Mouse (Mus musculus): ENCODE data around the gene Plcb1. TPM values are rescaled to one million over a fixed set of nuclear protein-coding genes. Genes with fewer than 3 reads are reported as not detected.

Plcb1 gene
- polyA plus RNA-seq, 1 experiment from 2014 or later, result 7.0 TPM

- no peak for ATAC-seq (replicated peaks; ENCODE audit: insufficient number of reproducible peaks, low FRiP score, low TSS enrichment, low read depth)
- H3K9ac ChIP-seq (replicated peaks; ENCODE audit: low read length), result no peak overlapping the region
- H3K4me1 ChIP-seq (ENCODE audit: control insufficient read depth, insufficient read depth, low read length), result no peaks in the 10 kb centered on the region
- no peaks in the 10 kb centered on the region for H3K9me3 ChIP-seq (replicated peaks; ENCODE audit: control insufficient read depth, low read length)
- no peaks in the 10 kb centered on the region for H3K27me3 ChIP-seq (ENCODE audit: control insufficient read depth, insufficient read depth, low read length)
- H3K36me3 ChIP-seq (replicated peaks; ENCODE audit: control insufficient read depth, insufficient read depth, low read depth, low read length), result no peaks in the 10 kb centered on the region
- no peak overlapping the region for H3K27ac ChIP-seq (replicated peaks; ENCODE audit: low read depth, low read length)
- WGBS, result 44% methylated on average over 8 of the region's 8 CpGs
- H3K4me3 ChIP-seq (ENCODE audit: low read depth, low read length), result no peak overlapping the region
- H3K4me2 ChIP-seq (ENCODE audit: low read depth, low read length), result no peak overlapping the region
- DNase-seq (ENCODE audit: low spot score), result no peak
Observed at GRCm38 (mm10) chr2:134826111-134827005, 40.5 kb downstream of the Plcb1 start.

- DNase-seq (ENCODE audit: low spot score) (no peak), ATAC-seq (replicated peaks; ENCODE audit: insufficient number of reproducible peaks, low FRiP score, low TSS enrichment, low read depth) (no peak)
- Histone ChIP-seq H3K27me3 (ENCODE audit: control insufficient read depth, insufficient read depth, low read length) (no peaks in the 10 kb centered on the region), H3K4me2 (ENCODE audit: low read depth, low read length) (no peak overlapping the region), H3K36me3 (replicated peaks; ENCODE audit: control insufficient read depth, insufficient read depth, low read depth, low read length) (no peaks in the 10 kb centered on the region), H3K4me3 (ENCODE audit: low read depth, low read length) (no peak overlapping the region), H3K27ac (replicated peaks; ENCODE audit: low read depth, low read length) (no peak overlapping the region), H3K9ac (replicated peaks; ENCODE audit: low read length) (no peak overlapping the region), H3K9me3 (replicated peaks; ENCODE audit: control insufficient read depth, low read length) (no peaks in the 10 kb centered on the region), H3K4me1 (ENCODE audit: control insufficient read depth, insufficient read depth, low read length) (no peaks in the 10 kb centered on the region)
- WGBS, result 70% methylated on average over 3 of the region's 3 CpGs
Observed at GRCm38 (mm10) chr2:134827778-134828487, 42.1 kb downstream of the Plcb1 start.

DNA sequence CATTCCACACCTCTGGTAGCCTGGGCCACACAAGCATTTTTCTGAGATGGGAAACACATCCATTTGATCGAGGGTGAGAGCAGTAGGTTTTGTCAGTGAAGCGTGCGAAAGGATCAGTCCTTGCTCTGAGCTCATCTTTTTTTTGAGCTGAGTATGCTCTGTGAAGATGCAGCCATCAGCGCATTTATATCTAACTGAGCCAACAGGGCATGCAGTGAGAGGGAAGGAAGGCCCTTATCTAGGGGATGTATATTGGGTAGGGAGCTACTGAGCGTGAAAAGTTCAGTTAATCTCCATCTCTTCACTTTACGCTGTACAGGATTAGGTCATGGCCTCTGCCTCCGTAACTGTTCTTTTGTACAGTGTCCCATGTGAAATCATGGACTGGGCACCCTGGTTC lies 46.0 kb downstream of the Plcb1 start:
- H3K4me1 ChIP-seq (ENCODE audit: control insufficient read depth, insufficient read depth, low read length), result no peaks in the 10 kb centered on the region
- no peak overlapping the region for H3K4me2 ChIP-seq (ENCODE audit: low read depth, low read length)
- no peak overlapping the region for H3K9ac ChIP-seq (replicated peaks; ENCODE audit: low read length)
- 95% methylated on average over 7 of the region's 7 CpGs for WGBS
- no peak for DNase-seq (ENCODE audit: low spot score)
- ATAC-seq (replicated peaks; ENCODE audit: insufficient number of reproducible peaks, low FRiP score, low TSS enrichment, low read depth), result no peak
- H3K27me3 ChIP-seq (ENCODE audit: control insufficient read depth, insufficient read depth, low read length), result no peaks in the 10 kb centered on the region
- no peaks in the 10 kb centered on the region for H3K36me3 ChIP-seq (replicated peaks; ENCODE audit: control insufficient read depth, insufficient read depth, low read depth, low read length)
- H3K27ac ChIP-seq (replicated peaks; ENCODE audit: low read depth, low read length), result no peak overlapping the region
- H3K9me3 ChIP-seq (replicated peaks; ENCODE audit: control insufficient read depth, low read length), result no peaks in the 10 kb centered on the region
- H3K4me3 ChIP-seq (ENCODE audit: low read depth, low read length), result no peak overlapping the region

DNA sequence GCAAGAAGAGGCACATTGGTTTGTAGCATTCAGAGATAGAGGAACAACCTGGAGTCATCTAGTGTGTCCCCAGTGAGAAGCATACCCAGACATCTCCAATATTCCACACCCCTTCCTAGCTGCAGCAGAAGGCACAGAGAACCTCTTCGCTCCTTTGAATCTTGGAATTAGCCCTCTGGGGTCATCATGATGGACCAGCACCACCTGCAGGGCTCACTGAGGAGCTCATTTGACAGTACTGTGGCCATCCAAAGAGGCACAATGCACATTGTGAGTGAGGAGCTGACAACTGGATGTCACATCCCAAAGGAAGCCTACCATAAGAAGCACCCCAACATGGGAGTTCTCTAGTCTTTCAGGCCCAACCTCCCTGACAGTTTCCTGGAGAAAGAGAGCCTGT lies 50.2 kb downstream of the Plcb1 start:
- Histone ChIP-seq H3K9ac (replicated peaks; ENCODE audit: low read length) (no peak overlapping the region), H3K4me2 (ENCODE audit: low read depth, low read length) (no peak overlapping the region), H3K4me1 (ENCODE audit: control insufficient read depth, insufficient read depth, low read length) (no peaks in the 10 kb centered on the region), H3K27ac (replicated peaks; ENCODE audit: low read depth, low read length) (no peak overlapping the region), H3K27me3 (ENCODE audit: control insufficient read depth, insufficient read depth, low read length) (no peaks in the 10 kb centered on the region), H3K9me3 (replicated peaks; ENCODE audit: control insufficient read depth, low read length) (no peaks in the 10 kb centered on the region), H3K36me3 (replicated peaks; ENCODE audit: control insufficient read depth, insufficient read depth, low read depth, low read length) (no peaks in the 10 kb centered on the region), H3K4me3 (ENCODE audit: low read depth, low read length) (no peak overlapping the region)
- ATAC-seq (replicated peaks; ENCODE audit: insufficient number of reproducible peaks, low FRiP score, low TSS enrichment, low read depth) (no peak), DNase-seq (ENCODE audit: low spot score) (no peak)
- WGBS, result 84% methylated on average over 1 of the region's 1 CpGs

DNA sequence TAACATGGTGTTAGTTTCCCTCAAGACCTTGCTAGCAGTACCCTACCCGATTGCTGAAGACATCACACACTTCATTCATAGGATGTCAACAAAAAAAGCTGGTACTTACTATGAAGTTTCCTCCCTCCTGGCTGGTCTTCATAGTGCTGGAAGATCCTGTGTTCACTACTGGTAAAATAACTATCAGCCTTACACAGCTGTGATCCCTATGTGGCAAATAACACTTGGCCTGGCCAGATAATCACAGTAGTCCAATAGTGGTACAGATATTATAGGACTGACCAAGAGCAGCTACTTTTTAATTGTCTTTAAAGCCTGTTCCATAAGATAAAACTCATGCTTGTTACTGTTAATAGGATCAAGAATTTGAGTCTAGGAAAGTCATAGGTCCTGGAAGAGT lies 52.3 kb downstream of the Plcb1 start:
- H3K9ac ChIP-seq (replicated peaks; ENCODE audit: low read length), result no peak overlapping the region
- ATAC-seq (replicated peaks; ENCODE audit: insufficient number of reproducible peaks, low FRiP score, low TSS enrichment, low read depth) (no peak), DNase-seq (ENCODE audit: low spot score) (no peak)
- no peak overlapping the region for H3K4me3 ChIP-seq (ENCODE audit: low read depth, low read length)
- H3K4me1 ChIP-seq (ENCODE audit: control insufficient read depth, insufficient read depth, low read length), result no peaks in the 10 kb centered on the region
- H3K36me3 ChIP-seq (replicated peaks; ENCODE audit: control insufficient read depth, insufficient read depth, low read depth, low read length), result no peaks in the 10 kb centered on the region
- no peaks in the 10 kb centered on the region for H3K9me3 ChIP-seq (replicated peaks; ENCODE audit: control insufficient read depth, low read length)
- H3K27ac ChIP-seq (replicated peaks; ENCODE audit: low read depth, low read length), result no peak overlapping the region
- H3K27me3 ChIP-seq (ENCODE audit: control insufficient read depth, insufficient read depth, low read length), result no peaks in the 10 kb centered on the region
- WGBS, result 97% methylated on average over 1 of the region's 1 CpGs
- no peak overlapping the region for H3K4me2 ChIP-seq (ENCODE audit: low read depth, low read length)

GRCm38 (mm10) chr2:134838888-134839287 lies 53.0 kb downstream of the Plcb1 start:
- 71% methylated on average over 1 of the region's 1 CpGs for WGBS
- Histone ChIP-seq H3K4me2 (ENCODE audit: low read depth, low read length) (no peak overlapping the region), H3K27ac (replicated peaks; ENCODE audit: low read depth, low read length) (no peak overlapping the region), H3K36me3 (replicated peaks; ENCODE audit: control insufficient read depth, insufficient read depth, low read depth, low read length) (no peaks in the 10 kb centered on the region), H3K9me3 (replicated peaks; ENCODE audit: control insufficient read depth, low read length) (no peaks in the 10 kb centered on the region), H3K4me1 (ENCODE audit: control insufficient read depth, insufficient read depth, low read length) (no peaks in the 10 kb centered on the region), H3K27me3 (ENCODE audit: control insufficient read depth, insufficient read depth, low read length) (no peaks in the 10 kb centered on the region), H3K4me3 (ENCODE audit: low read depth, low read length) (no peak overlapping the region), H3K9ac (replicated peaks; ENCODE audit: low read length) (no peak overlapping the region)
- ATAC-seq (replicated peaks; ENCODE audit: insufficient number of reproducible peaks, low FRiP score, low TSS enrichment, low read depth) (no peak), DNase-seq (ENCODE audit: low spot score) (no peak)

- ATAC-seq (replicated peaks; ENCODE audit: insufficient number of reproducible peaks, low FRiP score, low TSS enrichment, low read depth) (no peak), DNase-seq (ENCODE audit: low spot score) (no peak)
- Histone ChIP-seq H3K27me3 (ENCODE audit: control insufficient read depth, insufficient read depth, low read length) (no peaks in the 10 kb centered on the region), H3K27ac (replicated peaks; ENCODE audit: low read depth, low read length) (no peak overlapping the region), H3K36me3 (replicated peaks; ENCODE audit: control insufficient read depth, insufficient read depth, low read depth, low read length) (no peaks in the 10 kb centered on the region), H3K4me2 (ENCODE audit: low read depth, low read length) (no peak overlapping the region), H3K4me1 (ENCODE audit: control insufficient read depth, insufficient read depth, low read length) (no peaks in the 10 kb centered on the region), H3K9me3 (replicated peaks; ENCODE audit: control insufficient read depth, low read length) (no peaks in the 10 kb centered on the region), H3K4me3 (ENCODE audit: low read depth, low read length) (no peak overlapping the region), H3K9ac (replicated peaks; ENCODE audit: low read length) (no peak overlapping the region)
- 84% methylated on average over 4 of the region's 4 CpGs for WGBS
Observed at GRCm38 (mm10) chr2:134842883-134843282, 57.0 kb downstream of the Plcb1 start.
